Mouse (Mus musculus): ENCODE measurements at regions not wholly inside any gene's neighbourhood (a gene's known extent, or its start where the extent isn't known, plus 50 kb on each side); places are given as distances from the start of the nearest gene placed in this dataset.

GRCm38 (mm10) chr13:102034484-102034883, 266.5 kb upstream of the Pik3r1 start:
- no peak for TF ChIP-seq CTCF (IDR thresholded peaks at IDR 0.05; ENCODE audit: low read depth)
- TF ChIP-seq EP300 (IDR thresholded peaks at IDR 0.05; ENCODE audit: low read depth) = no peak

Data from liver, postnatal 0 days (tissue).